Mouse (Mus musculus) liver, embryonic 14 days (tissue): ENCODE measurements around the gene Olfr1106. TPM values are rescaled to one million over a fixed set of nuclear protein-coding genes. Genes with fewer than 3 reads are reported as not detected.

ENCODE experiments used
- polyA plus RNA-seq: library from polyadenylated mRNA; depleted of rRNA; stranded (reverse); fragments of >200 nt; gene quantifications from 2 replicates; pipeline ENCODE4 v1.2.3, GENCODE M21; 2012; rRNA removed

Olfr1106 gene
- polyA plus RNA-seq, result not detected in 2 replicates

GRCm38 (mm10) chr2:87052173-87052572, at the start of gene Olfr1106:
Olfr1106 (minus strand) TSS chr2:87052273.

GRCm38 (mm10) chr2:87095908-87096307, 43.8 kb upstream of the Olfr1106 start, which contains the start of gene Olfr1109:
Olfr1109 (minus strand) TSS chr2:87096008.

GRCm38 (mm10) chr2:87075717-87076116, 23.6 kb upstream of the Olfr1106 start, which contains the start of gene Olfr1107:
Olfr1107 (minus strand) TSS chr2:87075817.

GRCm38 (mm10) chr2:87036431-87036830, 15.6 kb downstream of the Olfr1106 start, which contains the start of gene Olfr1105:
Olfr1105 (minus strand) TSS chr2:87036531.

GRCm38 (mm10) chr2:87026980-87027379, 25.1 kb downstream of the Olfr1106 start, which contains the start of gene Olfr1104:
Olfr1104 (minus strand) TSS chr2:87027080.

GRCm38 (mm10) chr2:86998098-86998497, 54.0 kb downstream of the Olfr1106 start, which contains the start of gene Olfr1102:
Olfr1102 (plus strand) TSS chr2:86998398.

Other genes with a start within 250 kb of the Olfr1106 start
- not detected in 2 replicates for gene Olfr141, start 242.3 kb downstream of the Olfr1106 start, polyA plus RNA-seq
- not detected in 2 replicates for gene Olfr1094, start 227.6 kb downstream of the Olfr1106 start, polyA plus RNA-seq
- gene Olfr1095, start 200.6 kb downstream of the Olfr1106 start, polyA plus RNA-seq, result not detected in 2 replicates
- gene Gm13723, start 177.5 kb downstream of the Olfr1106 start, polyA plus RNA-seq, result not detected in 2 replicates
- not detected in 2 replicates for gene Olfr1097, start 160.1 kb downstream of the Olfr1106 start, polyA plus RNA-seq
- gene Olfr1098, start 127.7 kb downstream of the Olfr1106 start, polyA plus RNA-seq, result not detected in 2 replicates
- gene Olfr1099, start 91.6 kb downstream of the Olfr1106 start, polyA plus RNA-seq, result not detected in 2 replicates
- gene Olfr1100, start 72.3 kb downstream of the Olfr1106 start, polyA plus RNA-seq, result not detected in 2 replicates
- not detected in 2 replicates for gene Olfr1101, start 61.1 kb downstream of the Olfr1106 start, polyA plus RNA-seq
- gene Olfr1102, start 53.9 kb downstream of the Olfr1106 start, polyA plus RNA-seq, result not detected in 2 replicates
- gene Olfr1104, start 25.2 kb downstream of the Olfr1106 start, polyA plus RNA-seq, result not detected in 2 replicates
- gene Olfr1105, start 15.7 kb downstream of the Olfr1106 start, polyA plus RNA-seq, result not detected in 2 replicates
- not detected in 2 replicates for gene Olfr1107, start 23.5 kb upstream of the Olfr1106 start, polyA plus RNA-seq
- not detected in 2 replicates for gene Olfr1109, start 43.7 kb upstream of the Olfr1106 start, polyA plus RNA-seq
- not detected in 2 replicates for gene Olfr259, start 62.3 kb upstream of the Olfr1106 start, polyA plus RNA-seq
- not detected in 2 replicates for gene Olfr1110, start 88.0 kb upstream of the Olfr1106 start, polyA plus RNA-seq
- not detected in 2 replicates for gene Olfr1111, start 100.4 kb upstream of the Olfr1106 start, polyA plus RNA-seq
- gene Olfr1112, start 135.5 kb upstream of the Olfr1106 start, polyA plus RNA-seq, result not detected in 2 replicates
- gene Olfr1113, start 156.7 kb upstream of the Olfr1106 start, polyA plus RNA-seq, result not detected in 2 replicates
- gene Olfr1115, start 195.7 kb upstream of the Olfr1106 start, polyA plus RNA-seq, result not detected in 2 replicates
- gene Olfr1116, start 215.3 kb upstream of the Olfr1106 start, polyA plus RNA-seq, result not detected in 2 replicates